Mouse (Mus musculus): ENCODE measurements at regions not wholly inside any gene's neighbourhood (a gene's known extent, or its start where the extent isn't known, plus 50 kb on each side); places are given as distances from the start of the nearest gene placed in this dataset.

GRCm38 (mm10) chr17:82999710-83000109, 215.4 kb upstream of the Pkdcc start:
- TF ChIP-seq CTCF (IDR thresholded peaks at IDR 0.05; ENCODE audit: low read depth): no peak
- no peak for TF ChIP-seq EP300 (IDR thresholded peaks at IDR 0.05; ENCODE audit: low read depth)

All from liver, postnatal 0 days (tissue).